Mouse (Mus musculus) CH12.LX (cell line): ENCODE data around the gene Lix1. TPM values are rescaled to one million over a fixed set of nuclear protein-coding genes. Genes with fewer than 3 reads are reported as not detected.

ENCODE experiments used
- DNase-seq: peaks from one replicate; pipeline ENCODE4 v3.0.0-alpha.2; 2013; ENCODE audit errors: extremely low read depth
- H3K27ac ChIP-seq: 2 replicates; pipeline ENCODE4 v1.5.1; 2012; ENCODE audit warnings: low read depth, mild to moderate bottlenecking, control low read depth, moderate library complexity; ENCODE audit not compliant: insufficient read depth
- H3K27me3 ChIP-seq: replicated peaks from 2 replicates; pipeline ENCODE3; 2012; ENCODE audit warnings: inconsistent platforms
- H3K36me3 ChIP-seq, 2 experiments: replicated peaks in 1 of 2; 2 replicates each; pipeline versions ENCODE3 to v1.6.1; 2012; ENCODE audit warnings: inconsistent platforms in 1 of 2, low read length in 1 of 2, mild to moderate bottlenecking in 1 of 2, mixed read lengths in 1 of 2, moderate library complexity in 1 of 2; ENCODE audit not compliant: control insufficient read depth in 1 of 2, insufficient read depth in 1 of 2
- H3K4me1 ChIP-seq, 2 experiments: 2 replicates each; pipeline ENCODE4 v1.6.1; 2012; ENCODE audit warnings: inconsistent platforms in 1 of 2, moderate library complexity in 1 of 2; ENCODE audit not compliant: insufficient read depth in 2 of 2, control insufficient read depth in 1 of 2
- H3K4me2 ChIP-seq: 2 replicates; pipeline ENCODE4 v1.6.1; 2012; ENCODE audit warnings: low read depth, mild to moderate bottlenecking, control low read depth; ENCODE audit not compliant: poor library complexity, insufficient read depth, severe bottlenecking
- H3K4me3 ChIP-seq, 3 experiments: fragments of 150-350 bp in 1 of 3; sonication (generic) in 1 of 3; replicated peaks in 1 of 3; 2 replicates each; pipeline versions ENCODE3 to v1.5.1; 2011 to 2012; ENCODE audit warnings: low read depth in 2 of 3, low read length in 2 of 3, mild to moderate bottlenecking in 2 of 3, moderate library complexity in 2 of 3, control low read depth in 1 of 3, improper control_type of control experiment in 1 of 3, inconsistent platforms in 1 of 3, mixed read lengths in 1 of 3; ENCODE audit not compliant: poor library complexity in 1 of 3
- H3K79me2 ChIP-seq: replicated peaks from 2 replicates; pipeline ENCODE4 v1.6.1; 2012; ENCODE audit warnings: mild to moderate bottlenecking, moderate library complexity; ENCODE audit not compliant: control insufficient read depth, poor library complexity, insufficient read depth, severe bottlenecking; ENCODE audit errors: extremely low read depth
- H3K9ac ChIP-seq: 2 replicates; pipeline ENCODE4 v1.6.1; 2012; ENCODE audit warnings: low read depth, mild to moderate bottlenecking, control low read depth, moderate library complexity; ENCODE audit not compliant: insufficient read depth
- H3K9me3 ChIP-seq: replicated peaks from 2 replicates; pipeline ENCODE3; 2012; ENCODE audit warnings: low read length, inconsistent platforms, mixed read lengths
- CHD2 ChIP-seq: IDR thresholded peaks from 2 replicates; pipeline ENCODE4 v1.6.1; 2011; ENCODE audit warnings: low read length, improper control_type of control experiment
- ELF1 ChIP-seq: IDR thresholded peaks from 2 replicates; pipeline ENCODE4 v1.6.1; 2014; ENCODE audit warnings: low read depth, mild to moderate bottlenecking, inconsistent platforms, low read length, improper control_type of control experiment
- EP300 ChIP-seq: IDR thresholded peaks from 2 replicates; pipeline ENCODE4 v1.6.1; 2011; ENCODE audit warnings: low read length, improper control_type of control experiment
- ETS1 ChIP-seq: conservative IDR thresholded peaks from 2 replicates; pipeline ENCODE4 v1.6.1; 2012; ENCODE audit warnings: low read depth, mild to moderate bottlenecking, inconsistent platforms, low read length, improper control_type of control experiment, moderate library complexity
- HCFC1 ChIP-seq: IDR thresholded peaks from 2 replicates; pipeline ENCODE4 v1.6.1; 2012; ENCODE audit warnings: low read depth, mild to moderate bottlenecking, inconsistent platforms, low read length, improper control_type of control experiment
- IRF4 ChIP-seq: IDR thresholded peaks from 2 replicates; pipeline ENCODE4 v1.6.1; 2014; ENCODE audit warnings: low read depth, mild to moderate bottlenecking, inconsistent platforms, low read length, improper control_type of control experiment
- JUN ChIP-seq: IDR thresholded peaks from 2 replicates; pipeline ENCODE4 v1.6.1; 2011; ENCODE audit warnings: low read depth, mild to moderate bottlenecking, low read length, improper control_type of control experiment, moderate library complexity; ENCODE audit not compliant: insufficient read depth
- JUND ChIP-seq: conservative IDR thresholded peaks from 2 replicates; pipeline ENCODE4 v1.6.1; 2011; ENCODE audit warnings: low read depth, low read length, improper control_type of control experiment
- KAT2A ChIP-seq: IDR thresholded peaks from 2 replicates; pipeline ENCODE4 v1.6.1; 2012; ENCODE audit warnings: low read length, improper control_type of control experiment, inconsistent platforms; ENCODE audit not compliant: insufficient replicate concordance
- MAFK ChIP-seq: IDR thresholded peaks from 2 replicates; pipeline ENCODE4 v1.6.1; 2011; ENCODE audit warnings: low read length, improper control_type of control experiment; ENCODE audit not compliant: insufficient replicate concordance
- MAZ ChIP-seq: IDR thresholded peaks from 2 replicates; pipeline ENCODE4 v1.6.1; 2012; ENCODE audit warnings: low read depth, mild to moderate bottlenecking, inconsistent platforms, low read length, improper control_type of control experiment, moderate library complexity
- MEF2A ChIP-seq: IDR thresholded peaks from 2 replicates; pipeline ENCODE4 v1.6.1; 2014; ENCODE audit warnings: low read depth, mild to moderate bottlenecking, inconsistent platforms, low read length, improper control_type of control experiment, borderline replicate concordance
- MYC ChIP-seq: IDR thresholded peaks from 2 replicates; pipeline ENCODE4 v1.6.1; 2011; ENCODE audit warnings: low read depth, mild to moderate bottlenecking, improper control_type of control experiment, low read length
- NELFE ChIP-seq: IDR thresholded peaks from 2 replicates; pipeline ENCODE4 v1.6.1; 2011; ENCODE audit warnings: low read depth, low read length, improper control_type of control experiment
- NRF1 ChIP-seq: IDR thresholded peaks from 2 replicates; pipeline ENCODE4 v1.6.1; 2014; ENCODE audit warnings: low read depth, mild to moderate bottlenecking, inconsistent platforms, low read length, improper control_type of control experiment, moderate library complexity
- PAX5 ChIP-seq: IDR thresholded peaks from 2 replicates; pipeline ENCODE4 v1.6.1; 2012; ENCODE audit warnings: low read length, inconsistent platforms, mixed read lengths
- TCF12 ChIP-seq: IDR thresholded peaks from 2 replicates; pipeline ENCODE4 v1.6.1; 2014; ENCODE audit warnings: low read depth, mild to moderate bottlenecking, inconsistent platforms, low read length, improper control_type of control experiment
- UBTF ChIP-seq: IDR thresholded peaks from 2 replicates; pipeline ENCODE4 v1.6.1; 2012; ENCODE audit warnings: low read depth, mild to moderate bottlenecking, inconsistent platforms, low read length, improper control_type of control experiment, moderate library complexity
- ZKSCAN1 ChIP-seq: IDR thresholded peaks from 2 replicates; pipeline ENCODE4 v1.6.1; 2012; ENCODE audit warnings: low read depth, inconsistent platforms, low read length, improper control_type of control experiment, borderline replicate concordance
- ZMIZ1 ChIP-seq: IDR thresholded peaks from 2 replicates; pipeline ENCODE4 v1.6.1; 2012; ENCODE audit warnings: low read depth, mild to moderate bottlenecking, inconsistent platforms, low read length, improper control_type of control experiment
- ZNF384 ChIP-seq: IDR thresholded peaks from 2 replicates; pipeline ENCODE4 v1.6.1; 2012; ENCODE audit warnings: low read depth, low read length, improper control_type of control experiment, inconsistent platforms
- dilution Hi-C: fragments of 300-500 bp; cut with MboI; formaldehyde crosslinking; loops from 2 replicates; pipeline ENCODE4 v1.14.3; 2020; ENCODE audit warnings: low sequenced_read_pairs; ENCODE audit not compliant: extremely low pct_unique_long_range_greater_than_20kb, extremely low pct_ligation_motif_present
- in situ Hi-C: fragments of 300-500 bp; cut with MboI; formaldehyde crosslinking; loops from 3 replicates; pipeline ENCODE4 v1.14.3; 2019; ENCODE audit warnings: low sequenced_read_pairs, low pct_ligation_motif_present, low pct_unique_long_range_greater_than_20kb, mixed read lengths
- polyA plus RNA-seq: library from polyadenylated mRNA; unstranded; fragments of >175 nt; gene quantifications from 2 replicates; pipeline ENCODE4 v1.2.1, GENCODE M21; 2012; ENCODE audit warnings: low read depth; ENCODE audit not compliant: insufficient read length
- total RNA-seq, 2 experiments: library from RNA; depleted of rRNA; stranded (reverse); fragments of 300-350 nt in 1 of 2; fragments of >200 nt in 1 of 2; gene quantifications; 2 replicates each; pipeline ENCODE4 v1.2.3; 2012 to 2014

The Lix1 gene
- total and polyA plus RNA-seq, 3 experiments, result 0.49 to 1.4 (median 1.0) TPM

- no peaks in the 10 kb centered on the region for H3K36me3 ChIP-seq
- H3K4me3 ChIP-seq, result no peak overlapping the region
- peaks cover 0 to 8% of the 10 kb centered on the region in 2 experiments; a peak in 3 of 4 replicates for H3K4me1 ChIP-seq
- H3K27ac ChIP-seq, result no peak overlapping the region
- no peaks in the 10 kb centered on the region for H3K27me3 ChIP-seq
- in situ Hi-C loops (loop anchor here (25.0 kb wide), 1 partner anchor 132 kb away; no protein-coding TSS in a partner anchor), dilution Hi-C loops (no loop called here)
- H3K4me2 ChIP-seq, result no peak overlapping the region
- no peaks in the 10 kb centered on the region for H3K79me2 ChIP-seq
- H3K9ac ChIP-seq, result no peak overlapping the region
- DNase-seq, result no peak
- no peaks in the 10 kb centered on the region for H3K9me3 ChIP-seq
- TF ChIP-seq ZKSCAN1, result no peak
- no peak for TF ChIP-seq MAZ
- TF ChIP-seq CHD2, result no peak
- no peak for TF ChIP-seq ZMIZ1
Measured at GRCm38 (mm10) chr17:17404811-17405544, 2.5 kb downstream of the Lix1 start.

DNA sequence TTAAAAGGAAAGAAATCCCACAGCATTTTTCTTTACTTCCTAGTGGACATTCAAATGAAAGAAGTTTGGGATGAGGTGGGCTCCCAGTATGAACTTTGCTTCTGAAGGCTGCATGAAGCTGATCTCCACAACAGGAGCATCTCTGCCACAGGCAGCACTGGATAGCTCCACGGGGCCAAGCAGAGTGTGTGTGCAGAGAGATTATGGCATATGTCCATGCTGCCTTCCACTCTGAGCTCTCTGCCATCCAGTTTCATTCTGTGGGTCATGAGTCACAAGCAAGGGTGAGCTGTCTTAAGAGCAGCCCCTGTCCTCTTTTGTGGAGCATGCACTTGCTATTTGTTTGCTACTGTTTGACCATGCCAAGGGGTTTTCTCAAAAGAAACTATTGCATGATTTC is 3.1 kb downstream of the Lix1 start:
- TF ChIP-seq MAZ, result no peak
- no peak for TF ChIP-seq NELFE
- no peak for TF ChIP-seq TCF12
- no peak for TF ChIP-seq KAT2A
- TF ChIP-seq PAX5, result no peak
- no peak for TF ChIP-seq ZNF384
- TF ChIP-seq HCFC1, result no peak
- TF ChIP-seq JUND, result no peak
- TF ChIP-seq IRF4, result no peak
- TF ChIP-seq CHD2, result no peak
- no peak for TF ChIP-seq MAFK
- no peak for TF ChIP-seq MYC
- no peak for TF ChIP-seq ZKSCAN1
- no peak for TF ChIP-seq ETS1
- TF ChIP-seq MEF2A, result no peak
- TF ChIP-seq UBTF, result no peak
- no peak for TF ChIP-seq EP300
- no peak for TF ChIP-seq JUN
- TF ChIP-seq NRF1, result no peak
- no peak for TF ChIP-seq ELF1
- TF ChIP-seq, all 38 proteins: peak for 0
- Histone ChIP-seq H3K9me3 (no peaks in the 10 kb centered on the region), H3K27ac (no peak overlapping the region), H3K27me3 (no peaks in the 10 kb centered on the region), H3K9ac (no peak overlapping the region), H3K4me1 (peaks cover 0 to 8% of the 10 kb centered on the region in 2 experiments; a peak in 3 of 4 replicates), H3K4me2 (no peak overlapping the region), H3K36me3 (no peaks in the 10 kb centered on the region), H3K79me2 (no peaks in the 10 kb centered on the region), H3K4me3 (no peak overlapping the region)
- in situ Hi-C loops, result loop anchor here (25.0 kb wide), 1 partner anchor 132 kb away; no protein-coding TSS in a partner anchor
- DNase-seq, result no peak
- dilution Hi-C loops, result no loop called here
